11 mouse cellular contexts compared by ENCODE assay signal in genomic region chr8:104592566-104592965, GRCm38 (mm10). TPM values are rescaled to one million over a fixed set of nuclear protein-coding genes. Genes with fewer than 3 reads are reported as not detected.
DNase-seq lines count a peak whose midpoint lies in the region; ATAC-seq and TF ChIP-seq lines count a peak whose summit lies in the region.
"Had no signal": no experiment of that assay in that cellular context is flagged by ENCODE, and none has a peak within 500 bp of the region (broad histone marks: within the 10 kb centered on the region; RNA-seq: fewer than 3 reads in every experiment).

No protein-coding gene starts in this region.

- peaks cover 14% of the 10 kb centered on the region for H3K36me3 ChIP-seq in heart, embryonic 15.5 days
- peaks cover 23% of the 10 kb centered on the region for H3K36me3 ChIP-seq in embryonic facial prominence, embryonic 12.5 days
- peaks cover 29% of the 10 kb centered on the region for H3K36me3 ChIP-seq in intestine, postnatal 0 days (ENCODE audit: control insufficient read depth, insufficient read depth)
- H3K36me3 ChIP-seq in midbrain, embryonic 15.5 days (replicated peaks), result peaks cover 11% of the 10 kb centered on the region; the same call in 1 of the 2 replicates

- no peak for DNase-seq in heart, adult 18-20 months
- DNase-seq in layer of hippocampus, adult 8-10 months (ENCODE audit: low spot score in 2 of 2), result no peak
- DNase-seq in frontal cortex, postnatal 25 days (ENCODE audit: low spot score in 2 of 2), result no peak
- no peak for DNase-seq in spleen, adult 12 weeks (ENCODE audit: low spot score)

- no peak for TF ChIP-seq CTCF in intestine, postnatal 0 days (IDR thresholded peaks at IDR 0.05; ENCODE audit: low read depth)

- no peak for ATAC-seq in heart, embryonic 15.5 days (replicated peaks; ENCODE audit: insufficient number of reproducible peaks, insufficient read depth, low FRiP score, low read depth)
- no peak for ATAC-seq in embryonic facial prominence, embryonic 12.5 days (ENCODE audit: insufficient number of reproducible peaks, insufficient read depth, low FRiP score, low TSS enrichment)
- ATAC-seq in intestine, postnatal 0 days, result no peak
- ATAC-seq in midbrain, embryonic 15.5 days (replicated peaks), result no peak

- H3K9me3 ChIP-seq in heart, embryonic 15.5 days (replicated peaks), result no peaks in the 10 kb centered on the region
- H3K9me3 ChIP-seq in embryonic facial prominence, embryonic 12.5 days, result no peaks in the 10 kb centered on the region
- no peaks in the 10 kb centered on the region for H3K9me3 ChIP-seq in intestine, postnatal 0 days (ENCODE audit: control insufficient read depth)
- no peaks in the 10 kb centered on the region for H3K9me3 ChIP-seq in midbrain, embryonic 15.5 days

- H3K4me1 ChIP-seq in heart, embryonic 15.5 days (replicated peaks), result peaks cover 14% of the 10 kb centered on the region
- 0 out of 2 replicates have a peak, but pooled peaks cover 3% of the 10 kb centered on the region for H3K4me1 ChIP-seq in embryonic facial prominence, embryonic 12.5 days
- no peaks in the 10 kb centered on the region; the same call in 1 of the 2 replicates for H3K4me1 ChIP-seq in intestine, postnatal 0 days (replicated peaks; ENCODE audit: control insufficient read depth, insufficient read depth, low read length)
- peaks cover 11% of the 10 kb centered on the region for H3K4me1 ChIP-seq in midbrain, embryonic 15.5 days

- peak overlapping the region; percentile 93; the same call in 1 of the 2 replicates for H3K4me2 ChIP-seq in heart, embryonic 15.5 days
- peak overlapping the region; percentile 67 for H3K4me2 ChIP-seq in embryonic facial prominence, embryonic 12.5 days (replicated peaks)
- peak overlapping the region; percentile 80; the same call in 1 of the 2 replicates for H3K4me2 ChIP-seq in intestine, postnatal 0 days (replicated peaks; ENCODE audit: low read depth)
- peak overlapping the region; percentile 80 for H3K4me2 ChIP-seq in midbrain, embryonic 15.5 days

- 65% methylated on average over 6 of the region's 6 CpGs for WGBS in heart, embryonic 15.5 days
- 70% methylated on average over 6 of the region's 6 CpGs for WGBS in embryonic facial prominence, embryonic 12.5 days
- 46% methylated on average over 6 of the region's 6 CpGs for whole genome bisulfite sequencing in intestine, postnatal 0 days
- WGBS in midbrain, embryonic 15.5 days, result 67% methylated on average over 6 of the region's 6 CpGs

- no peak overlapping the region for H3K27ac ChIP-seq in heart, embryonic 15.5 days
- no peak overlapping the region for H3K27ac ChIP-seq in embryonic facial prominence, embryonic 12.5 days
- no peak overlapping the region for H3K27ac ChIP-seq in intestine, postnatal 0 days (ENCODE audit: low read depth, low read length)
- no peak overlapping the region for H3K27ac ChIP-seq in midbrain, embryonic 15.5 days

- H3K4me3 ChIP-seq in heart, embryonic 15.5 days, result no peak overlapping the region
- H3K4me3 ChIP-seq in embryonic facial prominence, embryonic 12.5 days, result 0 out of 2 replicates have a peak overlapping the region, but pooled peaks have one; percentile 53
- no peak overlapping the region for H3K4me3 ChIP-seq in intestine, postnatal 0 days (ENCODE audit: low read depth, low read length)
- peak overlapping the region; percentile 74; the same call in 1 of the 2 replicates for H3K4me3 ChIP-seq in midbrain, embryonic 15.5 days

- H3K27me3 ChIP-seq in heart, embryonic 15.5 days, result no peaks in the 10 kb centered on the region
- no peaks in the 10 kb centered on the region for H3K27me3 ChIP-seq in embryonic facial prominence, embryonic 12.5 days
- H3K27me3 ChIP-seq in intestine, postnatal 0 days (replicated peaks; ENCODE audit: control insufficient read depth, insufficient read depth, low read length), result no peaks in the 10 kb centered on the region
- no peaks in the 10 kb centered on the region for H3K27me3 ChIP-seq in midbrain, embryonic 15.5 days (replicated peaks)

- no peak overlapping the region for H3K9ac ChIP-seq in heart, embryonic 15.5 days
- H3K9ac ChIP-seq in embryonic facial prominence, embryonic 12.5 days, result no peak overlapping the region
- no peak overlapping the region for H3K9ac ChIP-seq in intestine, postnatal 0 days (ENCODE audit: low read depth, low read length)
- no peak overlapping the region for H3K9ac ChIP-seq in midbrain, embryonic 15.5 days

RNA-seq across cellular contexts. Expression of gene Pdp2, which starts 1.3 kb away (rescaled TPM):
- polyA plus RNA-seq in heart, embryonic 15.5 days (2015; fragmentation: Nextera tagmentation; extraction: Ambion mirVana), result 5.8 and 7.3 TPM in 2 replicates
- 10 to 100 TPM; 18.1 to 22.5 TPM for total RNA-seq in heart, adult 18-20 months (2021)
- polyA plus RNA-seq in embryonic facial prominence, embryonic 12.5 days (2016; fragmentation: Nextera tagmentation; extraction: Ambion mirVana), result 13.2 and 13.7 TPM in 2 replicates
- 12.2 and 15.2 TPM in 2 replicates for polyA plus RNA-seq in intestine, postnatal 0 days (2015; fragmentation: Nextera tagmentation; extraction: Ambion mirVana)
- 20.0 and 20.9 TPM in 2 replicates for polyA plus RNA-seq in midbrain, embryonic 15.5 days (2015; fragmentation: Nextera tagmentation; extraction: Ambion mirVana)
- 10 to 100 TPM in 1 of 4 experiments, 1 to 10 TPM in 3; 8.0 to 10.2 (median 9.0) TPM for total RNA-seq in layer of hippocampus, adult 8-10 months (2022)

RNA-seq across cellular contexts. Expression of gene Cdh16, which starts 31.6 kb away (rescaled TPM):
- 17.7 and 20.2 TPM in 2 replicates for polyA plus RNA-seq in heart, embryonic 15.5 days (2015; fragmentation: Nextera tagmentation; extraction: Ambion mirVana)
- 1 to 10 TPM; 3.9 to 5.2 TPM for total RNA-seq in heart, adult 18-20 months (2021)
- polyA plus RNA-seq in embryonic facial prominence, embryonic 12.5 days (2016; fragmentation: Nextera tagmentation; extraction: Ambion mirVana), result not detected in 2 replicates
- polyA plus RNA-seq in intestine, postnatal 0 days (2015; fragmentation: Nextera tagmentation; extraction: Ambion mirVana), result not detected in 2 replicates
- polyA plus RNA-seq in midbrain, embryonic 15.5 days (2015; fragmentation: Nextera tagmentation; extraction: Ambion mirVana), result not detected in 2 replicates
- total RNA-seq in layer of hippocampus, adult 8-10 months (2022), result not detected
- total RNA-seq: ES-E14 had no signal
- polyA plus RNA-seq: brain, embryonic 14.5 days; embryonic facial prominence, embryonic 11.5 days had no signal

RNA-seq across cellular contexts. Expression of gene Rrad, which starts 38.6 kb away (rescaled TPM):
- 272 and 277 TPM in 2 replicates for polyA plus RNA-seq in heart, embryonic 15.5 days (2015; fragmentation: Nextera tagmentation; extraction: Ambion mirVana)
- 100 to 1,000 TPM in 1 of 2 experiments, 10 to 100 TPM in 1; 88.7 to 108 TPM for total RNA-seq in heart, adult 18-20 months (2021)
- polyA plus RNA-seq in embryonic facial prominence, embryonic 12.5 days (2016; fragmentation: Nextera tagmentation; extraction: Ambion mirVana), result 3.5 and 5.1 TPM in 2 replicates
- 5.8 and 6.1 TPM in 2 replicates for polyA plus RNA-seq in intestine, postnatal 0 days (2015; fragmentation: Nextera tagmentation; extraction: Ambion mirVana)
- polyA plus RNA-seq in midbrain, embryonic 15.5 days (2015; fragmentation: Nextera tagmentation; extraction: Ambion mirVana), result 4.0 and 5.1 TPM in 2 replicates
- 1 to 10 TPM; 1.5 to 3.2 (median 1.9) TPM for total RNA-seq in layer of hippocampus, adult 8-10 months (2022)

RNA-seq across cellular contexts. Expression of gene Ciao2b, which starts 49.2 kb away (rescaled TPM):
- polyA plus RNA-seq in heart, embryonic 15.5 days (2015; fragmentation: Nextera tagmentation; extraction: Ambion mirVana), result 158 and 190 TPM in 2 replicates
- 10 to 100 TPM; 62.2 to 66.5 TPM for total RNA-seq in heart, adult 18-20 months (2021)
- 83.7 and 87.9 TPM in 2 replicates for polyA plus RNA-seq in embryonic facial prominence, embryonic 12.5 days (2016; fragmentation: Nextera tagmentation; extraction: Ambion mirVana)
- 59.1 and 60.6 TPM in 2 replicates for polyA plus RNA-seq in intestine, postnatal 0 days (2015; fragmentation: Nextera tagmentation; extraction: Ambion mirVana)
- polyA plus RNA-seq in midbrain, embryonic 15.5 days (2015; fragmentation: Nextera tagmentation; extraction: Ambion mirVana), result 132 and 140 TPM in 2 replicates
- total RNA-seq in layer of hippocampus, adult 8-10 months (2022), result 10 to 100 TPM; 25.0 to 32.7 (median 30.3) TPM

RNA-seq across cellular contexts. Expression of gene Car7, which starts 58.1 kb away (rescaled TPM):
- polyA plus RNA-seq in heart, embryonic 15.5 days (2015; fragmentation: Nextera tagmentation; extraction: Ambion mirVana), result 2.4 and 2.8 TPM in 2 replicates
- total RNA-seq in heart, adult 18-20 months (2021), result 1 to 10 TPM; 1.5 to 2.7 TPM
- 0.83 and 0.97 TPM in 2 replicates for polyA plus RNA-seq in embryonic facial prominence, embryonic 12.5 days (2016; fragmentation: Nextera tagmentation; extraction: Ambion mirVana)
- polyA plus RNA-seq in intestine, postnatal 0 days (2015; fragmentation: Nextera tagmentation; extraction: Ambion mirVana), result 0.82 and 1.1 TPM in 2 replicates
- 3.2 and 4.2 TPM in 2 replicates for polyA plus RNA-seq in midbrain, embryonic 15.5 days (2015; fragmentation: Nextera tagmentation; extraction: Ambion mirVana)
- 10 to 100 TPM; 17.9 to 28.0 (median 21.8) TPM for total RNA-seq in layer of hippocampus, adult 8-10 months (2022)

Comparison
In these comparisons a context has a peak if more than half of its experiments do, and no peak if none do; other contexts are left out.
1. H3K4me3 ChIP-seq: peak in embryonic facial prominence, embryonic 12.5 days (single experiment) and midbrain, embryonic 15.5 days (single experiment); none in heart, embryonic 15.5 days (single experiment) and intestine, postnatal 0 days (single experiment).
2. RNA of gene Cdh16, which starts 31.6 kb away (polyA plus RNA-seq): 17.7 to 20.2 TPM in heart, embryonic 15.5 days; not detected in intestine, postnatal 0 days, not detected in embryonic facial prominence, embryonic 12.5 days and not detected in midbrain, embryonic 15.5 days; every median in the first group is over 10 times any median in the second.
3. RNA of gene Rrad, which starts 38.6 kb away (polyA plus RNA-seq): 272 to 277 TPM in heart, embryonic 15.5 days; 5.8 to 6.1 TPM in intestine, postnatal 0 days, 3.5 to 5.1 TPM in embryonic facial prominence, embryonic 12.5 days and 4.0 to 5.1 TPM in midbrain, embryonic 15.5 days; every median in the first group is over 10 times any median in the second.
4. Peak in every context shown above with its lines, with median percentiles within 50 percentile points of each other: H3K4me2 ChIP-seq.